Mouse (Mus musculus) lung, postnatal 0 days (tissue): ENCODE measurements at regions not wholly inside any gene's neighbourhood (a gene's known extent, or its start where the extent isn't known, plus 50 kb on each side); places are given as distances from the start of the nearest gene placed in this dataset.
A peak's percentile ranks its signal among the peaks of the same experiment; 100 is the strongest.

Experiments used
- ATAC-seq: fragments of 200-750 bp; cut with Nextera tagmentation; 2 replicates; pipeline ENCODE4 v1.8.0; 2017; ENCODE audit warnings: moderate library complexity
- DNase-seq: peaks from one replicate; pipeline ENCODE4 v3.0.0-alpha.2; 2016; ENCODE audit warnings: low spot score
- H3K27ac ChIP-seq: fragments of 300-500 bp; sonication (generic); 2 replicates; pipeline ENCODE4 v1.5.1; 2014; ENCODE audit warnings: antibody characterized with exemption, mild to moderate bottlenecking, low read length, mixed read lengths
- H3K27me3 ChIP-seq: fragments of 300-500 bp; sonication (generic); replicated peaks from 2 replicates; pipeline ENCODE4 v1.6.1; 2014; ENCODE audit warnings: low read length, mixed read lengths; ENCODE audit not compliant: insufficient read depth
- H3K36me3 ChIP-seq: fragments of 300-500 bp; sonication (generic); 2 replicates; pipeline ENCODE4 v1.6.1; 2014; ENCODE audit warnings: low read length, mixed read lengths; ENCODE audit not compliant: insufficient read depth
- H3K4me1 ChIP-seq: fragments of 300-500 bp; sonication (generic); 2 replicates; pipeline ENCODE4 v1.6.1; 2014; ENCODE audit warnings: antibody characterized with exemption, low read depth, low read length, mixed read lengths; ENCODE audit not compliant: insufficient read depth
- H3K4me2 ChIP-seq: fragments of 300-500 bp; sonication (generic); replicated peaks from 2 replicates; pipeline ENCODE4 v1.6.1; 2014; ENCODE audit warnings: low read depth, mild to moderate bottlenecking, low read length, moderate library complexity, mixed read lengths
- H3K4me3 ChIP-seq: fragments of 300-500 bp; sonication (generic); 2 replicates; pipeline ENCODE4 v1.5.1; 2014; ENCODE audit warnings: low read depth, low read length
- H3K9ac ChIP-seq: fragments of 300-500 bp; sonication (generic); replicated peaks from 2 replicates; pipeline ENCODE4 v1.6.1; 2014; ENCODE audit warnings: low read depth, mild to moderate bottlenecking
- H3K9me3 ChIP-seq: fragments of 300-500 bp; sonication (generic); 2 replicates; pipeline ENCODE4 v1.6.1; 2016; ENCODE audit warnings: low read length, mixed read lengths
- CTCF ChIP-seq: IDR thresholded peaks from 2 replicates; pipeline ENCODE4 v1.5.1; 2016; ENCODE audit warnings: antibody characterized with exemption, mild to moderate bottlenecking
- EP300 ChIP-seq: IDR thresholded peaks from 2 replicates; pipeline ENCODE4 v1.6.1; 2016; ENCODE audit warnings: antibody characterized with exemption, mild to moderate bottlenecking, control low read depth
- WGBS: fragments of 180-500 bp; shearing (Covaris S2); extraction: QIAGEN DNeasy Blood & Tissue Kit; methylation state at CpG from one replicate; pipeline ENCODE4 v1.1.7; 2014; 5-methylcytosine and 5-hydroxymethylcytosine counted together

DNA sequence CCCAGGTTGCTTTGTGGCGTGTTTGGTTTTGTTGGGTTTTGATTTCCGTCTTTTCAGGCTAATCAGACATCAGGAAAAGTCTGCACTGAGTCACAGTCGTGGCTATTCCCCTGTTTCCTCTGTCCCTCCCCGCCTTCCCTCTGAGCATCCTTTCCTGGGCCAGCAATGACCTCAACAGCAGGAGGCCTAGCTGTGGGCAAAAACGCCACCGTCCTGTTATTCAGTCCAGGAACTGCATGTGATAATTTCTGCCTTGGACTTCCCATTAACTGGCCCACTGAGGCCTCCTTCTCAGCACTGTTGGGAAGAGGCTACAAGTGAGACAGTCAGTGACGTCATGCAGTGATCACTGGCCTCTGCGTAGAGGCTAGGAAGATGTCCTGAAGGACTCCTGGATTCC, 1212.0 kb upstream of the A1bg start:
- Histone ChIP-seq H3K36me3 (no peaks in the 10 kb centered on the region), H3K9ac (no peak overlapping the region), H3K4me1 (no peaks in the 10 kb centered on the region), H3K27me3 (no peaks in the 10 kb centered on the region), H3K4me3 (no peak overlapping the region), H3K27ac (no peak overlapping the region), H3K9me3 (no peaks in the 10 kb centered on the region), H3K4me2 (no peak overlapping the region)
- TF ChIP-seq EP300 (no peak), CTCF (no peak)
- DNase-seq (no peak), ATAC-seq (peak; percentile 35)
- WGBS: 79% methylated on average over 8 of the region's 8 CpGs

DNA sequence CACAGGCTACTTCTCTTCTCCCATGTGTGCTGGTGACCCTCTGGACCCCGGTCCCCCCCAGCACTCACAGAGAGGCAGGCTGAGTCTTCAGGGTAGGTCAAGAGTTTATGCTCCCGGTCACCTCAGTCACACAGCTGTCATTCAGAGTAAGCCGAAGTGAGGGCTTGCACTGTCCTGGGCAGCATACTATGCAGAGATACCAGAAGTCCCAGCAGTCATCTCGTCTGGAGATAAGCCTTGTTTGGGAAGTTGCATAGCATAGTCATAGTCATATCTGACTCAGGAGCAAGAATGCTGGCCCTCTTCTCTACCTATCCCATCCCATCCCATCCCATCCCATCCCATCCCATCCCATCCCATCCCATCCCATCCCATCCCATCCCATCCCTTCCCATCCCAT, 1211.5 kb upstream of the A1bg start:
- Histone ChIP-seq H3K36me3 (no peaks in the 10 kb centered on the region), H3K27ac (no peak overlapping the region), H3K4me3 (no peak overlapping the region), H3K4me1 (no peaks in the 10 kb centered on the region), H3K27me3 (no peaks in the 10 kb centered on the region), H3K9ac (no peak overlapping the region), H3K9me3 (no peaks in the 10 kb centered on the region), H3K4me2 (no peak overlapping the region)
- 70% methylated on average over 4 of the region's 4 CpGs for WGBS
- TF ChIP-seq EP300: no peak
- no peak for TF ChIP-seq CTCF
- ATAC-seq (no peak), DNase-seq (no peak)

DNA sequence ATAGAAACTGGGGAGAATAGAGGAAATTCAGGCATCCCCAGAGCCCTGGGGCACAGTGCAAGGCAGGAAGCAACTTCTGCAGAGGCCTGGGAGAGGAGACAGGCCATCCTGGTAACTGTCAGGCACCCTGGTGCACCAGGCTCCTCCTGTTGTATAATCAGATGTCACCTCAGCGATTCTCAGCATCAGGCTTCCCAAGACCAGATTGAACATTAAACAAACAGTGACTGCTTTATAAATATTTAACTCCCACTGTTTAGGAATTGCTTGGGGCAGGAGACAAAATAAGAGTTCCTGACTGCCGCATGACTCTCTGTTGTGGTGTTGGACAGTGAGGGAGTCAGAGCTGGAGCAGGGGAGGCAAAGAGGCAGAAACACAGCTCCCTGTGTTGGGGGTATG, 1210.1 kb upstream of the A1bg start:
- Histone ChIP-seq H3K27me3 (no peaks in the 10 kb centered on the region), H3K4me2 (no peak overlapping the region), H3K4me3 (no peak overlapping the region), H3K9ac (no peak overlapping the region), H3K27ac (no peak overlapping the region), H3K36me3 (no peaks in the 10 kb centered on the region), H3K4me1 (no peaks in the 10 kb centered on the region), H3K9me3 (no peaks in the 10 kb centered on the region)
- WGBS: 35% methylated on average over 2 of the region's 2 CpGs
- peak; percentile 32 for DNase-seq
- ATAC-seq: peak; percentile 56; the same call in 1 of the 2 replicates
- TF ChIP-seq CTCF (no peak), EP300 (peak; percentile 53)

DNA sequence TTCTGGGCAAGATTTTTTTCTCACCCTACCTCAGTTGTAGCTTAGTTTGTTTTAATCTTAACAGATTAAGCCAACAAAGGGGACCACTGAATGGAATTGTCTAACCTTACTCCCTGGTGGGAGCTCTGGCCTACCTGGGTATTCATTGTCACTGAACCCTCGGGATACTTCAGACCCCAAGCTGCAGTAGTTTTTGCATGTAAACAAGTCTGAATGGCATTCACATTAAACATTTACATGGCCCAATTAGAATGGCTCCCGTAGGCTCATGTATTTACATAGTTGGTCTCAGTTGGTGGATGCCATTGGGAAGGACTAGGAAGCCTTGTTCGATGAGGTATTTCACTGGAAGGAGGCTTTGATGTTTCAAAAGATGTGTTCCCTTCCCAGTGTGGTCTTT, 1208.9 kb upstream of the A1bg start:
- no peaks in the 10 kb centered on the region for H3K9me3 ChIP-seq
- TF ChIP-seq EP300 (no peak), CTCF (no peak)
- DNase-seq: no peak
- no peak overlapping the region for H3K4me3 ChIP-seq
- no peaks in the 10 kb centered on the region for H3K36me3 ChIP-seq
- no peak overlapping the region for H3K9ac ChIP-seq
- WGBS: 67% methylated on average over 3 of the region's 3 CpGs
- H3K27ac ChIP-seq: no peak overlapping the region
- no peak overlapping the region for H3K4me2 ChIP-seq
- no peaks in the 10 kb centered on the region for H3K4me1 ChIP-seq
- no peaks in the 10 kb centered on the region for H3K27me3 ChIP-seq
- ATAC-seq: no peak

DNA sequence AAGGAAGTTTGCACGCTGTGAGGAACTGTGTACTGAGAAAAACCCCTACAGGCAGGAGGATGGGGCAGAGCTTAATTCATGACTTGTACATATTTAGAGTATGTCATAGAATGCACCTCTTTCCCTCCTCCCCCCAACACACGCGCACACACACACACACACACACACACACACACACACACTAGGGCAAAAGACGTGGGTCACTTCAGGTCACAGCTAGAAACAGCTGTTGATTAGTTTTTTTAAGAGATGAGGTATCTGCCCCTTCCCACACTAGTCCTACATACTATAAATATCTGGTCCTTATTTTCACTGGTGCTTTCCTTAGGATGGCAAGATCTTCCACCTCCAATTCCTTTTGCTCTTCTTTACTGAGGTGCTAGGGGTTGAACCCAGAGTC, 1207.7 kb upstream of the A1bg start:
- no peaks in the 10 kb centered on the region for H3K36me3 ChIP-seq
- ATAC-seq (no peak), DNase-seq (no peak)
- H3K9ac ChIP-seq: no peak overlapping the region
- WGBS: 81% methylated on average over 2 of the region's 4 CpGs
- no peaks in the 10 kb centered on the region for H3K4me1 ChIP-seq
- H3K27ac ChIP-seq: no peak overlapping the region
- no peaks in the 10 kb centered on the region for H3K9me3 ChIP-seq
- H3K4me3 ChIP-seq: no peak overlapping the region
- no peak for TF ChIP-seq CTCF
- no peak for TF ChIP-seq EP300
- no peaks in the 10 kb centered on the region for H3K27me3 ChIP-seq
- no peak overlapping the region for H3K4me2 ChIP-seq

DNA sequence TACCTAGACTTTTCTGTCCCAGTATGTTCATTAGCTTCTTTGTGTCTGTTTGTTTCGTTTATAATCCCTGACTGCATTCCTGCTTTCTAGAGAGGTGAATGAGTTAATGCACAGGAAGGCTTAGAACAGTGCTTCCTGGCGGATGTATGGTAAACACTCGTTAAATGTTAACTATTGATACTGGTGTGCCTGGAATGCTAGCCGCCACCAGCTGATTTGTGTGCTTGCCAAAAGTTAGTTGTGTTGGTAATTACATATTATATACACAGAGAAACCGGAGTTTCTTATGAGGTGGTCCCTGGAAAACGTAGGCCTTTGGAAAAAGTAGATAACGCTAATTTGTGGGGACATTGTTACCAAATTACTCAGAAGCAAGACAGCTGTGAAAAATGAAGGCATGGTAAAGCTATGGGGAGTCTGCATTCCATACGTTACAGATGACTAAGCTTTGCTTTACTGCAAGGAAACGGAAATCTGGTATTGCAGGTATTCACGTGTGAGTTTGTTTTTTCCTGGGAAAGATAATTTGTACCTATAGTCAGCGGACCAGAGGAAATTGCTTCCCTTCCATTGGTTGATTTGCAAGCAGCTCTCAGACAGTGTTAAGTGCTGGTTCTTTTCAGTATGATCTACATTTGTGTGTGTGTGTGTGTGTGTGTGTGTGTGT, 1205.9 kb upstream of the A1bg start:
- ATAC-seq: no peak
- Histone ChIP-seq H3K9me3 (no peaks in the 10 kb centered on the region), H3K4me3 (no peak overlapping the region), H3K4me1 (no peaks in the 10 kb centered on the region), H3K9ac (no peak overlapping the region), H3K36me3 (no peaks in the 10 kb centered on the region), H3K27ac (no peak overlapping the region), H3K4me2 (no peak overlapping the region), H3K27me3 (no peaks in the 10 kb centered on the region)
- TF ChIP-seq EP300 (no peak), CTCF (peak; percentile 22; the same call in 1 of the 2 replicates)
- DNase-seq: peak; percentile 39
- WGBS: 24% methylated on average over 11 of the region's 11 CpGs
